Comparison of ENCODE assay signal across 8 mouse cellular contexts in the genomic region with DNA sequence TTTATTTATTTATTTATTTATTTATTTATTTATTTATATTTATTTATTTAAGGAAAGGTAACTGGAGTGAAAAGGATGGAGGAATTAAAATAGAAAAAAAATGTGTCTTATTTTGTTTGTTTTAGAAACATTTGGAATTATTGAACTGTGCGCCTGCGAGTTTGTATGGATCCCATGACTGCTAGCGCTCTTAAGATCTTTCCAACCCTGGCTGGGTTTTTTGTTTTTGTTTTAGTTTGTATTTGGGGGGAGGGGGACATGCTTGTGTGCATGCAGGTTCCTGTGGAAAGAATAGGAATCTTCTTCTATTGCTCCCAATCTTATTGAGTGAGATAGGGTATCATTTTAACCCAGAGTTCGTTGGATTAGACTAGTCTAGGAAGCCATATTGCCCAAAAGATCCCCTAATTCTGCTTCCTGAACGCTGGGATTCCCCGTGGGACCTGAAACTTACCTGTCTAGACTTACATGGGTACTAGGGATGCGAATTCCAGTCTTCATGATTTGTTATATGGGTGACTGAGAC. TPM values are rescaled to one million over a fixed set of nuclear protein-coding genes. Genes with fewer than 3 reads are reported as not detected.
A peak's percentile ranks its signal among the peaks of the same experiment; 100 is the strongest.
DNase-seq lines count a peak whose midpoint lies in the region; ATAC-seq and TF ChIP-seq lines count a peak whose summit lies in the region.

No protein-coding gene starts in this region.

- peaks cover 5% of the 10 kb centered on the region for H3K4me1 ChIP-seq in kidney, embryonic 14.5 days (ENCODE audit: control insufficient read depth, insufficient read depth, low read length)
- no peaks in the 10 kb centered on the region for H3K4me1 ChIP-seq in cortical plate, adult 2 months (ENCODE audit: control insufficient read depth, insufficient read depth, low read length)
- H3K4me1 ChIP-seq in hindbrain, embryonic 16.5 days (ENCODE audit: control insufficient read depth, insufficient read depth, low read depth, low read length): peaks cover 6% of the 10 kb centered on the region
- H3K4me1 ChIP-seq in midbrain, postnatal 0 days (ENCODE audit: insufficient read depth, low read length): no peaks in the 10 kb centered on the region

- H3K9ac ChIP-seq in kidney, embryonic 14.5 days (ENCODE audit: low read depth, low read length): no peak overlapping the region
- peak overlapping the region; percentile 45; the same call in 1 of the 2 replicates for H3K9ac ChIP-seq in hindbrain, embryonic 16.5 days (ENCODE audit: low read depth, low read length)
- no peak overlapping the region for H3K9ac ChIP-seq in midbrain, postnatal 0 days (replicated peaks; ENCODE audit: low read length, poor library complexity, severe bottlenecking)

- peak overlapping the region; percentile 71 for H3K4me3 ChIP-seq in kidney, embryonic 14.5 days (ENCODE audit: low read length)
- H3K4me3 ChIP-seq in cortical plate, adult 2 months (ENCODE audit: insufficient read depth, low read length): peak overlapping the region; percentile 90; the same call in 1 of the 2 replicates
- peak overlapping the region; percentile 87 for H3K4me3 ChIP-seq in hindbrain, embryonic 16.5 days (ENCODE audit: low read length)
- H3K4me3 ChIP-seq in midbrain, postnatal 0 days (ENCODE audit: low read depth, low read length): peak overlapping the region; percentile 68

- H3K4me2 ChIP-seq in kidney, embryonic 14.5 days (replicated peaks; ENCODE audit: low read depth, low read length): peak overlapping the region; percentile 52
- peak overlapping the region; percentile 66 for H3K4me2 ChIP-seq in hindbrain, embryonic 16.5 days (ENCODE audit: low read length)
- H3K4me2 ChIP-seq in midbrain, postnatal 0 days (ENCODE audit: low read depth, low read length, poor library complexity, severe bottlenecking): peak overlapping the region; percentile 47

- no peak overlapping the region for H3K27ac ChIP-seq in kidney, embryonic 14.5 days (ENCODE audit: low read depth, low read length)
- H3K27ac ChIP-seq in cortical plate, adult 2 months (ENCODE audit: insufficient read depth, low read length): no peak overlapping the region
- peak overlapping the region; percentile 49 for H3K27ac ChIP-seq in hindbrain, embryonic 16.5 days (ENCODE audit: low read depth, low read length)
- H3K27ac ChIP-seq in midbrain, postnatal 0 days (ENCODE audit: low read depth, low read length): no peak overlapping the region

- whole genome bisulfite sequencing in kidney, embryonic 14.5 days: 25% methylated on average over 7 of the region's 7 CpGs
- 29% methylated on average over 7 of the region's 7 CpGs for WGBS in hindbrain, embryonic 16.5 days
- 23% methylated on average over 7 of the region's 7 CpGs for WGBS in midbrain, postnatal 0 days

- DNase-seq in kidney, adult 11 months: no peak
- peak; percentile 11 for DNase-seq in midbrain, postnatal 0 days (ENCODE audit: low spot score)
- DNase-seq in ovary, postnatal 14 days (ENCODE audit: low spot score): no peak
- no peak for DNase-seq in B cell, adult 2 months

- no peaks in the 10 kb centered on the region for H3K9me3 ChIP-seq in kidney, embryonic 14.5 days (ENCODE audit: control insufficient read depth, low read length)
- no peaks in the 10 kb centered on the region for H3K9me3 ChIP-seq in hindbrain, embryonic 16.5 days (ENCODE audit: control insufficient read depth, low read length)
- H3K9me3 ChIP-seq in midbrain, postnatal 0 days (ENCODE audit: low read length): no peaks in the 10 kb centered on the region

- TF ChIP-seq CTCF in cortical plate, adult 2 months (IDR thresholded peaks at IDR 0.05; ENCODE audit: extremely low read depth, insufficient read depth, low read length): no peak
- no peak for TF ChIP-seq CTCF in midbrain, postnatal 0 days (IDR thresholded peaks at IDR 0.05)

- ATAC-seq in kidney, embryonic 14.5 days (ENCODE audit: low FRiP score, low TSS enrichment): peak; percentile 18; the same call in 1 of the 2 replicates
- ATAC-seq in hindbrain, embryonic 16.5 days: peak; percentile 31; the same call in 1 of the 2 replicates
- no peak; the same call in 1 of the 2 replicates for ATAC-seq in midbrain, postnatal 0 days (ENCODE audit: low FRiP score)
- no peak for ATAC-seq in monocyte, adult 5-6 weeks (replicated peaks; ENCODE audit: insufficient number of reproducible peaks, low FRiP score, low TSS enrichment, poor library complexity, severe bottlenecking)

- H3K27me3 ChIP-seq in kidney, embryonic 14.5 days (ENCODE audit: control insufficient read depth, insufficient read depth, low read length): no peaks in the 10 kb centered on the region
- H3K27me3 ChIP-seq in hindbrain, embryonic 16.5 days (replicated peaks; ENCODE audit: control insufficient read depth, insufficient read depth, low read length): no peaks in the 10 kb centered on the region
- H3K27me3 ChIP-seq in midbrain, postnatal 0 days (ENCODE audit: insufficient read depth, low read length): no peaks in the 10 kb centered on the region

- TF ChIP-seq POLR2A in cortical plate, adult 2 months (IDR thresholded peaks at IDR 0.05; ENCODE audit: extremely low read depth, insufficient read depth, low read length): no peak

- peaks cover 26% of the 10 kb centered on the region for H3K36me3 ChIP-seq in kidney, embryonic 14.5 days (ENCODE audit: control insufficient read depth, insufficient read depth, low read length)
- H3K36me3 ChIP-seq in hindbrain, embryonic 16.5 days (ENCODE audit: control insufficient read depth, insufficient read depth, low read length): peaks cover 17% of the 10 kb centered on the region
- peaks cover 13% of the 10 kb centered on the region for H3K36me3 ChIP-seq in midbrain, postnatal 0 days (ENCODE audit: insufficient read depth, low read length)

RNA-seq across cellular contexts. Expression of a gene that starts 0.3 kb away (rescaled TPM):
- 26.2 and 39.2 TPM in 2 replicates for polyA plus RNA-seq in kidney, embryonic 14.5 days (2014; fragmentation: Nextera tagmentation; extraction: Ambion mirVana)
- polyA plus RNA-seq in cortical plate, adult 2 months (2012; rRNA removed): 23.7 and 25.2 TPM in 2 replicates
- 28.0 TPM in 2 replicates for polyA plus RNA-seq in hindbrain, embryonic 16.5 days (2015; fragmentation: Nextera tagmentation; extraction: Ambion mirVana)
- 13.4 and 27.0 TPM in 2 replicates for total RNA-seq in midbrain, postnatal 0 days (2014; rRNA removed)
- polyA plus RNA-seq in midbrain, postnatal 0 days (2015; fragmentation: Nextera tagmentation; extraction: Ambion mirVana): 27.8 and 30.6 TPM in 2 replicates
- total RNA-seq in monocyte, adult 5-6 weeks (2017): 9.8 to 16.1 TPM (median 13.7 TPM) in 3 replicates

RNA-seq across cellular contexts. Expression of a gene that starts 10.2 kb away (rescaled TPM):
- polyA plus RNA-seq in kidney, embryonic 14.5 days (2014; fragmentation: Nextera tagmentation; extraction: Ambion mirVana): 95.1 and 117 TPM in 2 replicates
- 89.3 and 91.0 TPM in 2 replicates for polyA plus RNA-seq in cortical plate, adult 2 months (2012; rRNA removed)
- 153 and 158 TPM in 2 replicates for polyA plus RNA-seq in hindbrain, embryonic 16.5 days (2015; fragmentation: Nextera tagmentation; extraction: Ambion mirVana)
- 40.4 and 56.7 TPM in 2 replicates for total RNA-seq in midbrain, postnatal 0 days (2014; rRNA removed)
- polyA plus RNA-seq in midbrain, postnatal 0 days (2015; fragmentation: Nextera tagmentation; extraction: Ambion mirVana): 200 and 201 TPM in 2 replicates
- total RNA-seq in monocyte, adult 5-6 weeks (2017): 80.6 to 110 TPM (median 103 TPM) in 3 replicates

RNA-seq across cellular contexts. Expression of a gene that starts 28.7 kb away (rescaled TPM):
- 39.1 and 54.6 TPM in 2 replicates for polyA plus RNA-seq in kidney, embryonic 14.5 days (2014; fragmentation: Nextera tagmentation; extraction: Ambion mirVana)
- 102 and 109 TPM in 2 replicates for polyA plus RNA-seq in cortical plate, adult 2 months (2012; rRNA removed)
- 54.3 and 57.0 TPM in 2 replicates for polyA plus RNA-seq in hindbrain, embryonic 16.5 days (2015; fragmentation: Nextera tagmentation; extraction: Ambion mirVana)
- 40.7 and 52.4 TPM in 2 replicates for total RNA-seq in midbrain, postnatal 0 days (2014; rRNA removed)
- polyA plus RNA-seq in midbrain, postnatal 0 days (2015; fragmentation: Nextera tagmentation; extraction: Ambion mirVana): 31.6 and 34.7 TPM in 2 replicates
- 156 to 180 TPM (median 161 TPM) in 3 replicates for total RNA-seq in monocyte, adult 5-6 weeks (2017)

RNA-seq across cellular contexts. Expression of a gene that starts 56.2 kb away (rescaled TPM):
- 0.06 TPM in 1 of 2 replicates, not detected in the other for polyA plus RNA-seq in kidney, embryonic 14.5 days (2014; fragmentation: Nextera tagmentation; extraction: Ambion mirVana)
- polyA plus RNA-seq in cortical plate, adult 2 months (2012; rRNA removed): 1.1 and 1.5 TPM in 2 replicates
- polyA plus RNA-seq in hindbrain, embryonic 16.5 days (2015; fragmentation: Nextera tagmentation; extraction: Ambion mirVana): 0.75 and 1.4 TPM in 2 replicates
- 0.27 TPM in 1 of 2 replicates, not detected in the other for total RNA-seq in midbrain, postnatal 0 days (2014; rRNA removed)
- polyA plus RNA-seq in midbrain, postnatal 0 days (2015; fragmentation: Nextera tagmentation; extraction: Ambion mirVana): 0.06 and 0.07 TPM in 2 replicates
- not detected in 3 replicates for total RNA-seq in monocyte, adult 5-6 weeks (2017)

Comparison
In these comparisons a context has a peak if more than half of its experiments do, and no peak if none do; other contexts are left out.
1. ATAC-seq: peak in kidney, embryonic 14.5 days (single experiment) and hindbrain, embryonic 16.5 days (single experiment); none in midbrain, postnatal 0 days (single experiment) and monocyte, adult 5-6 weeks (single experiment).
2. Peak in every context shown above with its lines, with median percentiles within 50 percentile points of each other: H3K4me2 ChIP-seq and H3K4me3 ChIP-seq.